Mouse (Mus musculus): ENCODE results near the gene Rad21l. TPM values are rescaled to one million over a fixed set of nuclear protein-coding genes. Genes with fewer than 3 reads are reported as not detected.

Rad21l gene
- total RNA-seq, 1 experiment, result 0.13 TPM

DNA sequence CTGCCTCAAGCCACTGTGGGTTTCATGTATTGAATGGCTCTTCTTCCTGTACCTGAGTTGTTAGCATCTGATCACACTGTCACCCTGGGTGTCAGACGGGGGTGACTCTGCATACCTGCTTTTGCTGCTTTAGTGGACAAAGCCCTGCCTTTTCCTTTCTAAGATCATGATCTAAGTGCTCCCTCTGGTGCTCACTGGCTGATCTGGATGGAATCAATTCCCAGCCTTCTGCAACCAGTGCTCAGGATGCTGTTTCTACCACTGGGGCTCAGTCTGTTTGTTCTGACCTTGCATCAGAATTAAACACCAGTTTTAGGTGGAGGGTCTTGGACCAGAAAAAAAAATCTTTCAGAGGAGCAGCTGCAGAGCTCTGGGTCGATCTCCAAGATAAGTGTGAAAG is 7.9 kb upstream of the Rad21l start:
- H3K4me1 ChIP-seq (ENCODE audit: control insufficient read depth in 2 of 2, insufficient read depth in 2 of 2, low read length in 2 of 2, poor library complexity in 1 of 2), result peaks cover 0 to 2% of the 10 kb centered on the region in 2 experiments; a peak in 1 of 4 replicates
- H3K4me3 ChIP-seq (ENCODE audit: insufficient read depth in 1 of 2, low read depth in 1 of 2, low read length in 2 of 2, poor library complexity in 1 of 2, severe bottlenecking in 1 of 2), result no peak overlapping the region
- TF ChIP-seq MAFK (IDR thresholded peaks at IDR 0.05; ENCODE audit: insufficient read depth, low read depth, low read length), result no peak
- no peak for TF ChIP-seq HCFC1 (IDR thresholded peaks at IDR 0.05; ENCODE audit: borderline replicate concordance, insufficient read depth, low read length)
- no peak for TF ChIP-seq CHD2 (IDR thresholded peaks at IDR 0.05; ENCODE audit: low read depth, low read length)
- no peak for TF ChIP-seq ZC3H11A (IDR thresholded peaks at IDR 0.05; ENCODE audit: borderline replicate concordance, low read depth, low read length)
- no peak for TF ChIP-seq ZNF384 (IDR thresholded peaks at IDR 0.05; ENCODE audit: low read depth, low read length)
- H3K9me3 ChIP-seq (ENCODE audit: control insufficient read depth, insufficient read depth, low read depth, low read length), result no peaks in the 10 kb centered on the region
- DNase-seq (ENCODE audit: low read depth, low spot score), result no peak
- in situ Hi-C loops (cut with MboI; ENCODE audit: low sequenced_read_pairs in 2 of 2, unreplicated experiment in 2 of 2), result no loop called here
- H3K9ac ChIP-seq (ENCODE audit: insufficient read depth, low read depth, low read length, poor library complexity, severe bottlenecking), result no peak overlapping the region
- no peaks in the 10 kb centered on the region for H3K36me3 ChIP-seq (ENCODE audit: control insufficient read depth, insufficient read depth, low read length, poor library complexity, severe bottlenecking)
- H3K27ac ChIP-seq (ENCODE audit: insufficient read depth, low read depth, low read length, poor library complexity, severe bottlenecking), result no peak overlapping the region

DNA sequence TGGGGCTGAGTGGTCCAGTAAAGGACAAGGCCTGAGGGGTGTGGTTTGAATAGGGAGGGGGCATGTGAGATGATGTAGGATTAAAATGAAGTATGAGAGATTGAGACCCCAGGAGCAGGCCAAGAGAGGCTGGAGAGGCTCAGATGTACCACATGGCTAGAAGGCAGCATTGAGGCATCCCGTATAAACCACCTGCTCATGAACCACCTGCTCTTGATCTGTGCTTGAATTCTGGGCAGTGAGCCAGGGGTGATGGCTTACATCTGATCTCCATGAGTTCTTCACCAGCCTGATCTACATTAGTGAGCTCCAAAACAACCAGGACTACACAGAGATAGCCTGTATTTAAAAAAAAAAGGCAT is 2.6 kb upstream of the Rad21l start:
- Histone ChIP-seq H3K4me1 (ENCODE audit: control insufficient read depth in 2 of 2, insufficient read depth in 2 of 2, low read length in 2 of 2, poor library complexity in 1 of 2) (0 out of 4 replicates have a peak, but pooled peaks cover 0 to 2% of the 10 kb centered on the region in 2 experiments), H3K36me3 (ENCODE audit: control insufficient read depth, insufficient read depth, low read length, poor library complexity, severe bottlenecking) (no peaks in the 10 kb centered on the region), H3K4me3 (ENCODE audit: insufficient read depth in 1 of 2, low read depth in 1 of 2, low read length in 2 of 2, poor library complexity in 1 of 2, severe bottlenecking in 1 of 2) (no peak overlapping the region), H3K9ac (ENCODE audit: insufficient read depth, low read depth, low read length, poor library complexity, severe bottlenecking) (no peak overlapping the region), H3K9me3 (ENCODE audit: control insufficient read depth, insufficient read depth, low read depth, low read length) (no peaks in the 10 kb centered on the region), H3K27ac (ENCODE audit: insufficient read depth, low read depth, low read length, poor library complexity, severe bottlenecking) (no peak overlapping the region)
- in situ Hi-C loops (cut with MboI; ENCODE audit: low sequenced_read_pairs in 2 of 2, unreplicated experiment in 2 of 2), result no loop called here
- no peak for TF ChIP-seq CHD2 (IDR thresholded peaks at IDR 0.05; ENCODE audit: low read depth, low read length)
- no peak for TF ChIP-seq MAFK (IDR thresholded peaks at IDR 0.05; ENCODE audit: insufficient read depth, low read depth, low read length)
- TF ChIP-seq HCFC1 (IDR thresholded peaks at IDR 0.05; ENCODE audit: borderline replicate concordance, insufficient read depth, low read length), result no peak
- TF ChIP-seq ZC3H11A (IDR thresholded peaks at IDR 0.05; ENCODE audit: borderline replicate concordance, low read depth, low read length), result no peak
- no peak for TF ChIP-seq ZNF384 (IDR thresholded peaks at IDR 0.05; ENCODE audit: low read depth, low read length)
- DNase-seq (ENCODE audit: low read depth, low spot score), result no peak

DNA sequence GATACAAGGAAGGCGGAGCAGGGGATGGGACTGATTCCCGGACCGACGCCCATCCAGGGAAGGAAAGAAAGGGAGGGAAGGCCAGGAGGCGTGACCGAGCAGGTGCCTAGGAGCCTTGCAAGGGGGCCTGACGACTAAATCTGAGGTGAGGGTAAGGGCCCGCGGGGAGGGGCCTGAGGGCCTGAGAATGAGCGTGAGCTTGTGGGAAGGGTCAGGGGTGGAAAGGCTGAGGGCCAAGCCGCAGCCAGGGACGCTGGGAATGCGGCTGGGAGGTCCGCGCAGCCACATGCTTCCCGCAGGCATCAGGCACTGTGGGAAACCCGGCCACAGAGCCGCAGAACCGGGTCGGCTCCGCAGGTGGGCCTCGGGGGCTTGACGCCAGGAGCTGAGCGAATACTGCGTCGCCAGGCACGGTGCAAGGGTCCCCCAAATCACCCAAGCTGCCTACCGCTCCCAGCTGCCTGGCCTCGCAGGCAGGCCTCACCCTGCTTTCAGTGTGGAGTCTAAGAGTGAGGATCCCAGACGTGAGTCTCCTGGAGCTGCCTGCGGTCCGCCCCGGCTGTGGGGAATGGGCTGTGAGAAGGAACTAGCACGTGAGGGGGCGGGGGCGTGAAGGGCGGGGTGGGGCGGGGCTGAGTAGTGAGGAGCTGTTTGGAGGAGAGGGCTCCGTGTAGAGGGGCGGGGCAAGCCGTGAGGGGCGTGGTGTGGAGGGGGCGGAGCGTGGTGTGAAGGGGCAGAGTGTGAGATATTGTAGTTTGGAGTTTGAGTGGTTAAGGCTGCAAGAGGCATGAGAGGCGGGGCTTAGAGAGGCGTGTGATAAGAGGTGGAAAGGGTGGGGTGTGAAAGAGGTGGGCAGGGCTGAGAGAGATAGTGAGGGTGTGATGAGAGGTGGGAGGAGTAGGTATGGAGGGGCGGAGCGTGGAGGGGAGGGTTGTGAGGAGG is 2.0 kb upstream of the Rad21l start:
- Histone ChIP-seq H3K27ac (ENCODE audit: insufficient read depth, low read depth, low read length, poor library complexity, severe bottlenecking) (no peak overlapping the region), H3K9ac (ENCODE audit: insufficient read depth, low read depth, low read length, poor library complexity, severe bottlenecking) (no peak overlapping the region), H3K36me3 (ENCODE audit: control insufficient read depth, insufficient read depth, low read length, poor library complexity, severe bottlenecking) (no peaks in the 10 kb centered on the region), H3K9me3 (ENCODE audit: control insufficient read depth, insufficient read depth, low read depth, low read length) (no peaks in the 10 kb centered on the region), H3K4me3 (ENCODE audit: insufficient read depth in 1 of 2, low read depth in 1 of 2, low read length in 2 of 2, poor library complexity in 1 of 2, severe bottlenecking in 1 of 2) (peak overlapping the region in 1 of 2 experiments; percentile 24; a peak in 2 of 4 replicates), H3K4me1 (ENCODE audit: control insufficient read depth in 2 of 2, insufficient read depth in 2 of 2, low read length in 2 of 2, poor library complexity in 1 of 2) (0 out of 4 replicates have a peak, but pooled peaks cover 0 to 2% of the 10 kb centered on the region in 2 experiments)
- peak; percentile 33 for DNase-seq (ENCODE audit: low read depth, low spot score)
- in situ Hi-C loops (cut with MboI; ENCODE audit: low sequenced_read_pairs in 2 of 2, unreplicated experiment in 2 of 2), result no loop called here
- TF ChIP-seq ZC3H11A (IDR thresholded peaks at IDR 0.05; ENCODE audit: borderline replicate concordance, low read depth, low read length), result no peak
- TF ChIP-seq HCFC1 (IDR thresholded peaks at IDR 0.05; ENCODE audit: borderline replicate concordance, insufficient read depth, low read length), result no peak
- TF ChIP-seq CHD2 (IDR thresholded peaks at IDR 0.05; ENCODE audit: low read depth, low read length), result no peak

DNA sequence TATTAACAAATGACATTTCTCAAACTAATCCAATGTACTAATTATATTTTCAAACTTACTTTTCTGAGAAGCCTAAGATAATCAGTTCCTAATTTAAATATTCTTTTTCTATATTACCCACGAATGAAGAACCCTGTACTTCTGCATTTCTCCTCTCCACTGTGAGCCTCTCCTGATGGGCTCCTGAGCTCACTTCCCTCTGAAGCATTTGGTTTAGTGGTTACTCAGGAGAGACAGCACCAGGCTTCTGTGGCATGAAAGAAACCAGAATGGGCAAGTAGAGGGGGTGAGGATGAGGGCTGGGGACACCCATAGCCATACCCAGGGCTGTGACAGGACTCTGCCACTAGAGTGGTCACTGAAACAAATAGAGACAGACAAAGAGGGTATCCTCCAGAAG is 16.3 kb downstream of the Rad21l start:
- Histone ChIP-seq H3K4me3 (ENCODE audit: insufficient read depth in 1 of 2, low read depth in 1 of 2, low read length in 2 of 2, poor library complexity in 1 of 2, severe bottlenecking in 1 of 2) (no peak overlapping the region), H3K9ac (ENCODE audit: insufficient read depth, low read depth, low read length, poor library complexity, severe bottlenecking) (no peak overlapping the region), H3K36me3 (ENCODE audit: control insufficient read depth, insufficient read depth, low read length, poor library complexity, severe bottlenecking) (no peaks in the 10 kb centered on the region), H3K4me1 (ENCODE audit: control insufficient read depth in 2 of 2, insufficient read depth in 2 of 2, low read length in 2 of 2, poor library complexity in 1 of 2) (no peaks in the 10 kb centered on the region), H3K27ac (ENCODE audit: insufficient read depth, low read depth, low read length, poor library complexity, severe bottlenecking) (no peak overlapping the region), H3K9me3 (ENCODE audit: control insufficient read depth, insufficient read depth, low read depth, low read length) (no peaks in the 10 kb centered on the region)
- no peak for TF ChIP-seq ZC3H11A (IDR thresholded peaks at IDR 0.05; ENCODE audit: borderline replicate concordance, low read depth, low read length)
- no peak for TF ChIP-seq HCFC1 (IDR thresholded peaks at IDR 0.05; ENCODE audit: borderline replicate concordance, insufficient read depth, low read length)
- TF ChIP-seq CHD2 (IDR thresholded peaks at IDR 0.05; ENCODE audit: low read depth, low read length), result no peak
- no peak for TF ChIP-seq MAFK (IDR thresholded peaks at IDR 0.05; ENCODE audit: insufficient read depth, low read depth, low read length)
- TF ChIP-seq ZNF384 (IDR thresholded peaks at IDR 0.05; ENCODE audit: low read depth, low read length), result no peak
- DNase-seq (ENCODE audit: low read depth, low spot score), result no peak
- in situ Hi-C loops (cut with MboI; ENCODE audit: low sequenced_read_pairs in 2 of 2, unreplicated experiment in 2 of 2), result no loop called here

Measured in ES-E14 (cell line).